Mouse (Mus musculus) kidney, embryonic 14.5 days (tissue): ENCODE results near the gene Tmem206. TPM values are rescaled to one million over a fixed set of nuclear protein-coding genes. Genes with fewer than 3 reads are reported as not detected.
A peak's percentile ranks its signal among the peaks of the same experiment; 100 is the strongest.

Experiments used
- ATAC-seq: fragments of 200-750 bp; cut with Nextera tagmentation; 2 replicates; pipeline ENCODE4 v1.8.0; 2017; ENCODE audit warnings: moderate number of reproducible peaks, mild to moderate bottlenecking, moderate TSS enrichment, moderate library complexity; ENCODE audit not compliant: low FRiP score, low TSS enrichment
- H3K27ac ChIP-seq: fragments of 300-500 bp; sonication (generic); 2 replicates; pipeline ENCODE4 v1.5.1; 2014; ENCODE audit warnings: low read depth, mild to moderate bottlenecking, low read length, moderate library complexity, mixed read lengths
- H3K27me3 ChIP-seq: fragments of 300-500 bp; sonication (generic); 2 replicates; pipeline ENCODE4 v1.6.1; 2014; ENCODE audit warnings: mild to moderate bottlenecking, low read length; ENCODE audit not compliant: control insufficient read depth, insufficient read depth
- H3K36me3 ChIP-seq: fragments of 300-500 bp; sonication (generic); 2 replicates; pipeline ENCODE4 v1.6.1; 2014; ENCODE audit warnings: low read length, mixed read lengths; ENCODE audit not compliant: control insufficient read depth, insufficient read depth
- H3K4me1 ChIP-seq: fragments of 300-500 bp; sonication (generic); 2 replicates; pipeline ENCODE4 v1.6.1; 2014; ENCODE audit warnings: low read length, mixed read lengths; ENCODE audit not compliant: control insufficient read depth, insufficient read depth
- H3K4me2 ChIP-seq: fragments of 300-500 bp; sonication (generic); replicated peaks from 2 replicates; pipeline ENCODE4 v1.6.1; 2014; ENCODE audit warnings: low read depth, mild to moderate bottlenecking, low read length
- H3K4me3 ChIP-seq: fragments of 300-500 bp; sonication (generic); 2 replicates; pipeline ENCODE4 v1.5.1; 2014; ENCODE audit warnings: mild to moderate bottlenecking, low read length
- H3K9ac ChIP-seq: fragments of 300-500 bp; sonication (generic); 2 replicates; pipeline ENCODE4 v1.6.1; 2014; ENCODE audit warnings: low read depth, mild to moderate bottlenecking, low read length, moderate library complexity
- H3K9me3 ChIP-seq: fragments of 300-500 bp; sonication (generic); 2 replicates; pipeline ENCODE4 v1.6.1; 2016; ENCODE audit warnings: low read length; ENCODE audit not compliant: control insufficient read depth
- WGBS: fragments of 180-500 bp; shearing (Covaris S2); extraction: QIAGEN DNeasy Blood & Tissue Kit; methylation state at CpG from one replicate; pipeline ENCODE4 v1.1.7; 2014; 5-methylcytosine and 5-hydroxymethylcytosine counted together
- polyA plus RNA-seq: library from polyadenylated mRNA; unstranded; fragments of >200 nt; fragmentation: Nextera tagmentation; extraction: Ambion mirVana; gene quantifications from 2 replicates; pipeline ENCODE4 v1.2.1, GENCODE M21; 2014

The Tmem206 gene
- polyA plus RNA-seq, 1 experiment from 2014 or later = 25.9 TPM

- no peak overlapping the region for H3K4me3 ChIP-seq
- no peak overlapping the region for H3K4me2 ChIP-seq
- ATAC-seq = no peak
- no peak overlapping the region for H3K9ac ChIP-seq
- WGBS = 95% methylated on average over 2 of the region's 2 CpGs
- H3K36me3 ChIP-seq = no peaks in the 10 kb centered on the region
- H3K27me3 ChIP-seq = no peaks in the 10 kb centered on the region
- H3K9me3 ChIP-seq = no peaks in the 10 kb centered on the region
- H3K4me1 ChIP-seq = no peaks in the 10 kb centered on the region
- H3K27ac ChIP-seq = no peak overlapping the region
These were observed 52.4 kb downstream of the Tmem206 start for GRCm38 (mm10) chr1:191378080-191378479.

GRCm38 (mm10) chr1:191380843-191381242, 55.1 kb downstream of the Tmem206 start:
- Histone ChIP-seq H3K27ac (no peak overlapping the region), H3K4me2 (no peak overlapping the region), H3K4me3 (no peak overlapping the region), H3K27me3 (no peaks in the 10 kb centered on the region), H3K9ac (no peak overlapping the region), H3K4me1 (no peaks in the 10 kb centered on the region), H3K36me3 (no peaks in the 10 kb centered on the region), H3K9me3 (no peaks in the 10 kb centered on the region)
- 92% methylated on average over 3 of the region's 3 CpGs for WGBS
- no peak for ATAC-seq

GRCm38 (mm10) chr1:191381955-191382736, 56.4 kb downstream of the Tmem206 start:
- no peak overlapping the region for H3K27ac ChIP-seq
- no peak overlapping the region for H3K9ac ChIP-seq
- no peaks in the 10 kb centered on the region for H3K27me3 ChIP-seq
- H3K4me2 ChIP-seq = no peak overlapping the region
- H3K9me3 ChIP-seq = no peaks in the 10 kb centered on the region
- WGBS = 88% methylated on average over 11 of the region's 11 CpGs
- H3K4me1 ChIP-seq = no peaks in the 10 kb centered on the region
- H3K36me3 ChIP-seq = no peaks in the 10 kb centered on the region
- ATAC-seq = no peak
- no peak overlapping the region for H3K4me3 ChIP-seq

GRCm38 (mm10) chr1:191384786-191385430, 59.2 kb downstream of the Tmem206 start:
- WGBS = 92% methylated on average over 10 of the region's 10 CpGs
- Histone ChIP-seq H3K4me2 (no peak overlapping the region), H3K27me3 (no peaks in the 10 kb centered on the region)

GRCm38 (mm10) chr1:191391311-191391710, 65.6 kb downstream of the Tmem206 start:
- Histone ChIP-seq H3K4me1 (0 out of 2 replicates have a peak, but pooled peaks cover 3% of the 10 kb centered on the region), H3K4me2 (no peak overlapping the region), H3K4me3 (no peak overlapping the region), H3K27ac (no peak overlapping the region), H3K9me3 (no peaks in the 10 kb centered on the region), H3K9ac (no peak overlapping the region), H3K27me3 (no peaks in the 10 kb centered on the region), H3K36me3 (no peaks in the 10 kb centered on the region)
- no peak; the same call in 1 of the 2 replicates for ATAC-seq
- WGBS = 24% methylated on average over 3 of the region's 3 CpGs

More at GRCm38 (mm10) chr1:191384786-191385430, 59.2 kb downstream of the Tmem206 start:
- Histone ChIP-seq H3K9me3 (no peaks in the 10 kb centered on the region), H3K9ac (no peak overlapping the region), H3K36me3 (no peaks in the 10 kb centered on the region), H3K4me1 (no peaks in the 10 kb centered on the region), H3K27ac (no peak overlapping the region), H3K4me3 (no peak overlapping the region)
- no peak for ATAC-seq

GRCm38 (mm10) chr1:191393536-191393935, 67.8 kb downstream of the Tmem206 start:
- Histone ChIP-seq H3K27me3 (no peaks in the 10 kb centered on the region), H3K4me1 (0 out of 2 replicates have a peak, but pooled peaks cover 3% of the 10 kb centered on the region), H3K4me2 (no peak overlapping the region), H3K36me3 (no peaks in the 10 kb centered on the region), H3K9ac (no peak overlapping the region), H3K4me3 (no peak overlapping the region), H3K9me3 (no peaks in the 10 kb centered on the region), H3K27ac (no peak overlapping the region)
- WGBS = 82% methylated on average over 3 of the region's 3 CpGs
- no peak for ATAC-seq

- 55% methylated on average over 2 of the region's 2 CpGs for WGBS
- Histone ChIP-seq H3K9ac (no peak overlapping the region), H3K4me2 (peak overlapping the region; percentile 62), H3K4me1 (0 out of 2 replicates have a peak, but pooled peaks cover 3% of the 10 kb centered on the region), H3K27me3 (no peaks in the 10 kb centered on the region), H3K27ac (no peak overlapping the region), H3K36me3 (no peaks in the 10 kb centered on the region), H3K9me3 (no peaks in the 10 kb centered on the region), H3K4me3 (no peak overlapping the region)
- no peak for ATAC-seq
These were observed 68.4 kb downstream of the Tmem206 start for GRCm38 (mm10) chr1:191394126-191394525.

GRCm38 (mm10) chr1:191395200-191395599, 69.5 kb downstream of the Tmem206 start:
- whole genome bisulfite sequencing = 60% methylated on average over 1 of the region's 1 CpGs
- Histone ChIP-seq H3K36me3 (no peaks in the 10 kb centered on the region), H3K4me1 (0 out of 2 replicates have a peak, but pooled peaks cover 3% of the 10 kb centered on the region), H3K4me3 (peak overlapping the region; percentile 78), H3K27ac (no peak overlapping the region), H3K9ac (peak overlapping the region; percentile 88; the same call in 1 of the 2 replicates), H3K27me3 (no peaks in the 10 kb centered on the region), H3K4me2 (peak overlapping the region; percentile 62), H3K9me3 (no peaks in the 10 kb centered on the region)
- no peak for ATAC-seq
